Mouse (Mus musculus) neutrophil, adult 5-6 weeks (primary cell): ENCODE measurements at regions not wholly inside any gene's neighbourhood (a gene's known extent, or its start where the extent isn't known, plus 50 kb on each side); places are given as distances from the start of the nearest gene placed in this dataset.

ENCODE experiments used
- ATAC-seq: fragments of 151-379, 151-347 bp; 2 replicates; pipeline ENCODE4 v1.8.0; 2017; ENCODE audit warnings: mild to moderate bottlenecking, moderate TSS enrichment; ENCODE audit not compliant: insufficient number of reproducible peaks, poor library complexity, low FRiP score, severe bottlenecking; ENCODE audit errors: extremely low read depth

DNA sequence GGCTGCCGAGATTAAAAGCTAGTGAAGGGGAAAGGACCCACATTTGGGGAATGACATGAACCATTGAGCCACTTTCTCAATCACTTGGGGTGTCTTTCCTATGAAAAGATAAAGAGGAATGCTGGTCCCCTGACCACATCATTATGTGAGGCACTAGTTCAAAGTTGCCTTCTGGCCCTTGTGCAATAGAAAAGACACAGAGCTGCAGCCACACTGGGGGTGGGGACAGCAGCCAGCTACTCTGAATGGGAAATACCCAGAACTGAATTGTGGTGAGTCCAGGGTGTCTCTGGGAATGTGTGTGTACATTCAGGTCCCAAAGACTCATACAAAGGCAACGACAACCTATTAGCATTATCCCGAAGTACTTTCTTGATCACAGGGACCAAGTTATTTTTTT, 172.3 kb upstream of the Gm765 start:
- no peak for ATAC-seq

GRCm38 (mm10) chr6:98514376-98514775, 171.8 kb upstream of the Gm765 start:
- no peak for ATAC-seq

DNA sequence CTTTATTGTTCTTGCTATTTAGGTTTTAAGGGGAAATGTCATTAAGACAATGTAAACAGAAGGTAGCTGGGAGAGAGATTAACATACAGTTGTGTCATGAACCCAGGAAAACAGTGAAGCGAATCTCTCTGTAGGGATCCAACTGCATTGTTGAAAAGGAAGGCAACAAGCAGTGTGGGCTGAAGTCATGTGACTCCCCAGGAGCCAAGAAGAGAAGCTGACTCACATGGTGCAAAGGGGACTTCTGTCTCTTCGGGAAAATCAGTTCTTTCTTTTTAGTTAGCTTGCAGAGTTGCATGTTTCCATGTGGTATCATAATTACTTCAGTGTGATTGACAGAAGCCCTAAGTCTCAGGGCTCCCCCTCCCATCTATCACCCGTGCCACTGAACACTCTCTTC, 170.7 kb upstream of the Gm765 start:
- no peak for ATAC-seq

GRCm38 (mm10) chr6:98502726-98503125, 160.2 kb upstream of the Gm765 start:
- ATAC-seq = no peak

DNA sequence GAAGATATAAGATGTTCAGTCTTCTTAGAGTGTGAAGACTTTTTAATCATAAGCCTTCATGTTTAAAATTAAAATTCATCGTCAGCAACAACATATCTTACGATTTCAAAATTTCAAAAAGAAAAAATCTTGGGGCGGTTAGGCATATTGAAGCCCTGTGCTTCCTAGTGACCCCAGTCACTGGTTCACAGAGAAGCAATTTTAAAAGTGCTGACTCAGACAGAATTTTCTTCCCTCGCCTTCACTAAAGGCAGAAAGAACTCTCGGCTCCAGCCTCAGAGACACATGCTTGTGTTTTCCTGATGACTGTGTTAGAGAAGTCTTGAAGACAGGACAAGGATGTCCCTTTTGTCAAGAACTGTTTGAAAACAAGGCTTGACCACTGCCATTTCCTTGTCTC, 157.2 kb upstream of the Gm765 start:
- ATAC-seq = no peak

GRCm38 (mm10) chr6:98486626-98487025, 144.1 kb upstream of the Gm765 start:
- no peak for ATAC-seq

DNA sequence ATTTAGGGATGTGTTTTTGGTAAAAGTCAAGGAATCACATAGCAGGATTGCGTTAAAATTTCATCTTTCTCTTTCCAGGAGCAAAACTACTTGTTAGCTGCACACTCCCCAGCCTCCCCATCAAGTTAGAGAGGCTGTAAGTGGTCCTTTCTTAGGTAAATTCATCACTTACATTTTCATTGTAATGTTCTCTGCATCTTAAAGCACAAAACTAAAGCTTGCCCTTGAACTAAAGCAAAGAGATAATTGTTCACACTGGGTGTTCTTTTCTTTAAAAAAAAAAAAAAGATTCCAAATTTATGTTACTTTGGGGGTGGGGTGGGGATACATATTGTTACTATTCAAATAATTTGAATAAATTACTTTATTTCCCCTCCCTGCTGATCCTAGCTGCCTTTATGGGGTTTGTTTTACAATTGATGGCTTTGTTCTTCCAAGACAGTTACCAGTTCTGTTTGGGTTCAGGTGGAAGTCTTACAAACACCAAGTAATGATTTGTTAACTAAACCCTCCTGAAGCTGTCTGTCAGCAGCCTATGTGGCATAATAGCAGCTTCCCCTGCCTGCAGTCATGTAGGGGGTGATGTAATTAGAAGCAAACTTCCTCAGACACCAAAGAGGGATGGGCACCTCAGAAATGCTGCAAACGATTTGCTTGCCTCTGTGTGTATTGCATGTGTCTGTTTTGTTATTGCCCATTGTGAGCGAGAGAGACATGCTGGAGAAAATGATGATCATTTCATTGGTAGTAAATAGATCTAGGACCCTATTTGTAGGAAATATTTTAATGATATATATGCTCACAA, 141.0 kb upstream of the Gm765 start:
- ATAC-seq = no peak

DNA sequence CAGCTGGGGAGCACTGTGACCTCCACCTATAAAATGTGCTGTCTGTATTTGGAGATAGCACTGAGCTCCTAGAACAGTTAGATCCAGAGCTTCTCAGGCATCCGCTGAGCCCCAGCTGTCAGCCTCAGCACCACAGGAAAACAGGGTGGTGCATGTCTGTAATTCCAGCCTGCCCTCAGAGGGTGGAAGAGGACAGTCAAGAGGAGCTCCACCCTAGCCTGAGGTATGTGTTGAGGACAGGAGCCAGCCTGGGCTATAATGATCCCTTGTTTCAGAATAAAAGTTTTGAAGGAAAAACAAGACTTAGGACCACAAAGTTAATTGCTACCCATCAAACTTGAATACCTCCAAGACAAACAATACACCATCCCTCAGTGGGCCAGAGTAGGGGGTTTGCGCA, 139.8 kb upstream of the Gm765 start:
- no peak for ATAC-seq

DNA sequence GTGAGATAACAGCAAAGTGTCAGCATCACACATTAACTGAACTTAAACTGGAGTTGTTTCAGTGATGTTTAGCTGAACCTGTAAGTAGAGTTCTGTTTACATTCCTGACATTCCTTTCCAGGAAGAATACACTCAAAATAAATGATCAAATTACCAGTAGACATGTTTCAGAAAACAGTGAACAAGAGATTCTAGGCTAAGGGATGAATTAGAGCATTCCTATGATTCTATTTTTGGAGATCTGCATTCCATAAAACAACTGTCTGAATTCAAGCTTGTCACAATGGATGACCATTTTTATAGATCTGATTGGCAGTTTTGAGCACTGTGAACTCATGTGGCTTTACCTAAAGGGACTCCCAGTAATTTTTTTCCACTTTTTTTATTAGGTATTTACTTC, 125.0 kb upstream of the Gm765 start:
- no peak for ATAC-seq

DNA sequence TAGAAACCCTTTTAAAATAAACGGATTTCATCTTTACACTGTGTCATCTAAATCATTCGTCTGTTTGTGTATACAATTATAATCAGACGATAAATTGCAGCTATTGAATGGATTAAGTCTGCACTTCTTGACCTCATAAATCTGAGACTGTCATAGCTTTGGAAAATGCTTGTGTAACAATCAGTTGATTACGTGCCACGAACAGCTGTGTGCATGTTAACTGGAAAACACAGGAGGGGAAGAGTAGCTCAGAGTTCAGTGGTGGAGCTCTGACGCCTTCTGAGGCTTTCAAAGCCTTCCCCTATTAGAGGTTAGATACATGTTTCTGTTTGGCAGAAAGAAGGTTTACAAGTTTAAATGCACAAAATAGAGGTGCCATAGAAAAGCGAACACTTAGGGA, 109.7 kb upstream of the Gm765 start:
- no peak for ATAC-seq

DNA sequence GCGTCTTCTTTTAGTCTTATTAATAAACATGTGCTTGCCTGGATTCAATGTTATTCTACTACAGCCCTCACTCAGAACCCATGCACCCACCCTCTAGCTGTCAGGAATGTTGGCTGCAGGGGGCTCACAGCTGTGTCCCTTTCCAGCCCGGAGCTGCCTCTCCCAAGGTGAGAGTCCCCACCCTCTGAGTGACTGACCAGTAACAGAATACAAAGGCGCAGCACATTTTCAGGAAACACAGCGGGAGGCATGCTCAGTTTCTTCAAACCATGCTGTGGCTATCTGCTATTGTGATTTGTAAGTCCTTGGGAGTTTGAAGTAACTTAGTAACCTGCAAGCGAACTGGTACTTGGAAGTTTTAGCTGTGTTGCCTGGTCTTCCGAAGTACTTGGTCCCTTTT, 93.1 kb upstream of the Gm765 start:
- ATAC-seq = no peak

- ATAC-seq = no peak
These were observed 90.7 kb upstream of the Gm765 start for GRCm38 (mm10) chr6:98433286-98433685.

GRCm38 (mm10) chr6:98429120-98429519, 86.6 kb upstream of the Gm765 start:
- ATAC-seq = no peak

DNA sequence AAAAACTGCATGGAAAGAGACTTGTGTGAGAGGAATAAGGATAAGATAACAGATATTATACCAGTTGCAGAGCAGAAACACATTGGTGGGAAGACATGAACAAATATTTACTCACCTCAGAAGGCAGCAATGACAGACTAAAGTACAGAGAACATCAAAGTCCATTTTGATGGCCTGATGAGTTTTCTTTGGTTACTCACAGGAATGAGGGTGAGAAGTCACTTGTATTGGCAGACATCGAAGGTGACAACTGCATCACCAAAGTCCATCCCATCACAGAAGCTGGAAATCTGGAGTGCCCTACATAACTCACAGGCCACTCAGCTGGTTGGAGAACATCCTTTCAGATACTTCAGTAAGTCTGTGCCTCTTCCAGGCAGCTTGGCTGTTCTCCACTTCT, 60.1 kb upstream of the Gm765 start:
- ATAC-seq = no peak

DNA sequence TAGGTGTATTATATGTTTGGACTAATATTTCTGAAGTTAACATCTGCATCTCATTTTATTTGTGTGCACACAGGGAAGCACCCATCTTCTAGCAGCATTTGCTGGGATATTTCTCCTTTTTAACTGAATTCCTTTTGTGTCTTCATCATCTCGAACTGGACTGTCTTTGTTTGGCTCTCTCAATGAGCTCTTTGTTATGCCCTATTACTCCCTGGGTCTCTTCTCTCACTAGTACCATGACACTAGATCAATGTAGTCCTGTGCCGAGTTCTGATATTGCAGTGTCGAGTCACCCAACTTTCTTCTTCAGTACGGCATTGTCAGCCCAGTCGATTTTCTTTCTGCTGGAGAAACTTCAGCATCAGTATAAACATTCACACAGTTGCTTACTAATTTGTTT, 52.0 kb upstream of the Gm765 start:
- ATAC-seq = no peak
